Mouse (Mus musculus): ENCODE data around the gene Cacna1i.

DNA sequence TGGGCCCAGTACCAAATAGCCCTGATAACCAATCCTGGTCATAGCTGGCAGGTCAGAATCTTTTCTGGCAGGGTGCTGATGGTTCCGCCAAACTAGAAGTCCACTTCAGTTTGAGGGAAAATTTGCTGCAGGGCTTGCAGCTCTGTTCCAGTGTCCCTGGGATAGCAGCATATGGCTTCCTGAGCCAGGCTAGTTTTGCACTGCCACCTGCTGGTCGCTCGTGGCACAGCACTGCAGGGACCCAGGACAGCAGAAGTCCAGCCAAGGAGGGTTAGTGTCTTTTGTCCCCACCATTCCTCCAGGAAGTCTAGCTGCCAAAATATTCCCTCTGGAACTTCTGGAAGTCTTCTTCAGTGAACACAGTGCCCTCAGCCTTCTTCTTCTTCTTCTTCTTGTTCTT lies 26.4 kb upstream of the Cacna1i start:
- no peak for TF ChIP-seq TAL1 (IDR thresholded peaks at IDR 0.05; ENCODE audit: low read length)
- no peak for TF ChIP-seq GATA1 (IDR thresholded peaks at IDR 0.05; ENCODE audit: low read length)
